Mouse (Mus musculus) erythroblast, embryonic 14.5 days (primary cell): ENCODE results near the gene Mtfr1l.

ENCODE experiments used
- GATA1 ChIP-seq: IDR thresholded peaks from 2 replicates; pipeline ENCODE4 v1.6.1; 2012; ENCODE audit warnings: low read length, inconsistent platforms, mixed read lengths
- TAL1 ChIP-seq: IDR thresholded peaks from 3 replicates; pipeline ENCODE4 v1.6.1; 2012; ENCODE audit warnings: low read length, inconsistent platforms, mixed read lengths

- TF ChIP-seq TAL1 (no peak), GATA1 (no peak)
Observed at GRCm38 (mm10) chr4:134535787-134536151, 582 bp upstream of the Mtfr1l start.
